Mouse (Mus musculus) stomach, postnatal 0 days (tissue): ENCODE results near the gene Npas2. TPM values are rescaled to one million over a fixed set of nuclear protein-coding genes. Genes with fewer than 3 reads are reported as not detected.

Experiments used
- ATAC-seq: fragments of 200-750 bp; cut with Nextera tagmentation; 2 replicates; pipeline ENCODE4 v1.8.0; 2017; ENCODE audit not compliant: low FRiP score, low TSS enrichment
- DNase-seq: peaks from one replicate; pipeline ENCODE4 v3.0.0-alpha.2; 2016; ENCODE audit warnings: low spot score
- H3K27ac ChIP-seq: fragments of 300-500 bp; sonication (generic); replicated peaks from 2 replicates; pipeline ENCODE4 v1.5.1; 2014; ENCODE audit warnings: mild to moderate bottlenecking, control low read depth
- H3K27me3 ChIP-seq: fragments of 300-500 bp; sonication (generic); 2 replicates; pipeline ENCODE4 v1.6.1; 2014; ENCODE audit warnings: low read length; ENCODE audit not compliant: control insufficient read depth, insufficient read depth
- H3K36me3 ChIP-seq: fragments of 300-500 bp; sonication (generic); 2 replicates; pipeline ENCODE4 v1.6.1; 2014; ENCODE audit warnings: low read length, mixed read lengths; ENCODE audit not compliant: control insufficient read depth, insufficient read depth
- H3K4me1 ChIP-seq: fragments of 300-500 bp; sonication (generic); replicated peaks from 2 replicates; pipeline ENCODE4 v1.6.1; 2014; ENCODE audit warnings: antibody characterized with exemption; ENCODE audit not compliant: control insufficient read depth, insufficient read depth
- H3K4me2 ChIP-seq: fragments of 300-500 bp; sonication (generic); replicated peaks from 2 replicates; pipeline ENCODE4 v1.6.1; 2014; ENCODE audit warnings: low read depth, mild to moderate bottlenecking, control low read depth, moderate library complexity
- H3K4me3 ChIP-seq: fragments of 300-500 bp; sonication (generic); 2 replicates; pipeline ENCODE4 v1.5.1; 2014; ENCODE audit warnings: low read depth, low read length, control low read depth
- H3K9ac ChIP-seq: fragments of 300-500 bp; sonication (generic); 2 replicates; pipeline ENCODE4 v1.6.1; 2014; ENCODE audit warnings: mild to moderate bottlenecking, low read length, control low read depth, mixed read lengths
- H3K9me3 ChIP-seq: fragments of 300-500 bp; sonication (generic); 2 replicates; pipeline ENCODE4 v1.6.1; 2016; ENCODE audit warnings: low read length; ENCODE audit not compliant: control insufficient read depth
- CTCF ChIP-seq: IDR thresholded peaks from 2 replicates; pipeline ENCODE4 v1.5.1; 2016; ENCODE audit warnings: antibody characterized with exemption, low read depth, mild to moderate bottlenecking, moderate library complexity
- EP300 ChIP-seq: optimal IDR thresholded peaks from 2 replicates; pipeline ENCODE3; 2016; ENCODE audit warnings: antibody characterized with exemption
- WGBS: fragments of 180-500 bp; shearing (Covaris S2); extraction: QIAGEN DNeasy Blood & Tissue Kit; methylation state at CpG from one replicate; pipeline ENCODE4 v1.1.7; 2014; 5-methylcytosine and 5-hydroxymethylcytosine counted together
- microRNA-seq: library from miRNA; unstranded; fragments of <30 nt; microRNA quantifications from one replicate; pipeline ENCODE4, GENCODE M21; 2016
- polyA plus RNA-seq: library from polyadenylated mRNA; unstranded; fragments of >200 nt; fragmentation: Nextera tagmentation; extraction: Ambion mirVana; gene quantifications from 2 replicates; pipeline ENCODE4 v1.2.1, GENCODE M21; 2015

Gene Npas2
- polyA plus RNA-seq, 1 experiment from 2014 or later = 1.7 TPM

DNA sequence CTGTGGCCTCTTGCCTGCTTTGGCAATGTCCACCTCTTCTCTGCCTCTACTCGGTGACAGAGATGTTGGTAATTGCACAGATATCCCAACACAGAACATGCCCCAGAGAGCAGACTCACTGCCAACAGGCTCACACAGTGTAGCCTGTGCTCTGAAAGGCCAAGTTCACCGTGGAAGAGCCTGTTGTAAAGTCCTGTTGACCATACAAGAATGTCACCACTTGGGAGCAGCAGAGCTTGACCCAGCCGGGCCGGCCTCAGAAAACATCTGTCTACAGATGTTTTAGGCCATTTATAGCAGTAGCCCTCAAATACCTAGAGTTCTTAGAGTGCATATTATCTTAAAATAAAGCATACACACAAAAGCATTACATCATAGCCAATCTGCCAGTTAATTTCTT is 213.6 kb downstream of the Npas2 start:
- no peak overlapping the region for H3K9ac ChIP-seq

DNA sequence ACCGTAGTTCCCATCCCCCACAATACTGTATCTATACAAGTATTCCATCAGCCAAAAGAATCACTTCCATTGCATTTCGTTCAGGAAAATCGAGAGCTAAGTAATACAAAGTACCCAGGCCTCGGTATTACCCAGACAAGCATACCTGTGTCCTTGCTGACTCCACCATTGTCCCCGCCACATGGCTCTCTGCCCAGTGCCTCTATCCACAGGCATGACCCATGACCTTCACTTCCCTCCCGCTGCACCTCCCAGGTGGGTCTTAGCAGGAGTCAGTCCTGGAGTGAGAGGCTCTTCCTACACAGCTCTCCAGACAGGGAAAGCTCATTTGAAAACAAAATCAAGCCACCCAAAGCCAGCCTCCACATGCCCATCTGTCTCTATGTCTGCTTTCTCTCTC is 214.6 kb downstream of the Npas2 start:
- ATAC-seq = peak; percentile 51; the same call in 1 of the 2 replicates

More for the DNA sequence above, 213.6 kb downstream of the Npas2 start:
- Histone ChIP-seq H3K36me3 (peaks cover 2% of the 10 kb centered on the region; the same call in 1 of the 2 replicates), H3K4me2 (no peak overlapping the region), H3K4me3 (no peak overlapping the region), H3K27me3 (no peaks in the 10 kb centered on the region), H3K4me1 (no peaks in the 10 kb centered on the region), H3K27ac (no peak overlapping the region), H3K9me3 (no peaks in the 10 kb centered on the region)
- no peak for ATAC-seq
- TF ChIP-seq EP300 (no peak), CTCF (peak; percentile 54)
- DNase-seq = no peak
- 64% methylated on average over 4 of the region's 4 CpGs for WGBS

DNA sequence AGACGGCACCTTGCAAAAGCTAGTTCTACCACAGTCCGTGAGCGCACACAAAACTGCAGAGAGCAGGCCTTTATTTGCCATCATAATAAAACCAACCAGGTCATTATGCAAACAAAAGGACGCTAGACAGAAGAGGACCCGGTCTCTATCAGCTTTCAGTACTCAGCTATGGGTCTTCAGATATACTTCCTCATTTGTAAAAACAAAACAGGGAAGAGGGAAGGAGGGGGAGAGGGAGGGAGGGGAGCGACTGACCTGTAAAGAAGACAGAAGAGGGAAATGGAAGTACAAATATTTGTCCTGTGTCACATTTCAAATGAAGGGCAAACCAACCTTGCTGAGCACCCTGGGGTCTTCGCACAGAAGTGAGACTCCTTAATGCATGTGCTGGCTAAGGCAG is 215.1 kb downstream of the Npas2 start:
- Histone ChIP-seq H3K27me3 (no peaks in the 10 kb centered on the region), H3K4me2 (no peak overlapping the region), H3K4me3 (no peak overlapping the region), H3K9ac (no peak overlapping the region), H3K9me3 (no peaks in the 10 kb centered on the region), H3K36me3 (no peaks in the 10 kb centered on the region), H3K4me1 (no peaks in the 10 kb centered on the region), H3K27ac (no peak overlapping the region)
- DNase-seq (no peak), ATAC-seq (peak; percentile 18; the same call in 1 of the 2 replicates)
- TF ChIP-seq CTCF (no peak), EP300 (no peak)
- WGBS = 52% methylated on average over 7 of the region's 7 CpGs

More for the DNA sequence above, 214.6 kb downstream of the Npas2 start:
- no peak overlapping the region for H3K4me3 ChIP-seq
- WGBS = 80% methylated on average over 6 of the region's 6 CpGs
- DNase-seq = no peak
- H3K4me2 ChIP-seq = no peak overlapping the region
- no peaks in the 10 kb centered on the region for H3K4me1 ChIP-seq
- no peaks in the 10 kb centered on the region for H3K27me3 ChIP-seq
- H3K9ac ChIP-seq = no peak overlapping the region
- TF ChIP-seq CTCF (no peak), EP300 (no peak)
- no peak overlapping the region for H3K27ac ChIP-seq
- H3K36me3 ChIP-seq = no peaks in the 10 kb centered on the region
- H3K9me3 ChIP-seq = no peaks in the 10 kb centered on the region

DNA sequence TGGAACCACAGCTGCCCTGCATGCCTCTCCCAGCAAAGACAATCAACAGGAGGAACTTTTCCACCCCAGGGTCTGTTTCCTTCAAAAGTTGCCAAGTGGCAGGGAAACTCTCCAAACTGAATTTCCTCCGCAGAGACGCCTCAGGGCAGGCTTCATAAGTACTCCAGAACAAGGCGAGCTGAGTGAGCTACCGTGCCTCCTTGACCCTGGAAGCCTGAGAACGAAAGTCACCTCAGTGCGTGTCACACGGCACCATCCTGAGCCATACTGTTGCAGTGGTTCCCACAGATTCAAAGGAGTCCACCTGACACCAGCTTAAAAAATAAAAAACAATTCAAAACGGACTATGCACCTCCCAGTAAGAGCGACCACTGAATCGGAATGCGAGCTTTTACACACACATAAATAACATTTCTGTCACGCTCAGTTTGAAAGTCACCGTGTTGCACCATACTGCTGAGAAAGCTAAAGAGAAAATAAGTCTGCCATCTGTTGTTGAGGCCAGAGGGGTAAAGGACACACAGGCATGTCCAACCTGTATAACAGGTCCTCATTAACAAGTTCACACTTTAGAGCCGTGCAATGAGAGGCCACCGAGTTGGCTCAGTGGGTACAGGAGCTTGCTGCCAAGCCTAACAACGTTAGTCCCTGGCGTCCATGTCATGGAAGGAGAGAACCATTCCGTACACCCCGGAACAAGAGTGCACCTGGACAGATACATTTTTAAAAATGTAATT is 216.7 kb downstream of the Npas2 start:
- no peaks in the 10 kb centered on the region for H3K4me1 ChIP-seq
- H3K27me3 ChIP-seq = no peaks in the 10 kb centered on the region
- DNase-seq = no peak
- H3K36me3 ChIP-seq = no peaks in the 10 kb centered on the region
- 60% methylated on average over 19 of the region's 19 CpGs for WGBS
- TF ChIP-seq CTCF = no peak
- TF ChIP-seq EP300 = no peak
- no peaks in the 10 kb centered on the region for H3K9me3 ChIP-seq
- H3K27ac ChIP-seq = peak overlapping the region; percentile 58
- H3K4me2 ChIP-seq = no peak overlapping the region
- ATAC-seq = peak; percentile 64
- no peak overlapping the region for H3K4me3 ChIP-seq
- no peak overlapping the region for H3K9ac ChIP-seq

Small RNAs within 50 kb of the gene (microRNA-seq; reads per million reads assigned to microRNA genes)
- gene Mir6349 = not detected

Other genes starting within 250 kb of the Npas2 start
- 151 and 155 TPM in 2 replicates for gene Pdcl3, start 208.1 kb upstream of the Npas2 start, polyA plus RNA-seq
- gene Rpl31, start 174.1 kb downstream of the Npas2 start, polyA plus RNA-seq = 479 and 554 TPM in 2 replicates